Mouse (Mus musculus) telencephalon, adult 2 months (tissue): ENCODE measurements around the gene Herc6.

Source experiments
- DNase-seq: peaks from one replicate; pipeline ENCODE4 v3.0.0-alpha.2; 2011; ENCODE audit warnings: low read depth, low spot score

Herc6 gene

DNA sequence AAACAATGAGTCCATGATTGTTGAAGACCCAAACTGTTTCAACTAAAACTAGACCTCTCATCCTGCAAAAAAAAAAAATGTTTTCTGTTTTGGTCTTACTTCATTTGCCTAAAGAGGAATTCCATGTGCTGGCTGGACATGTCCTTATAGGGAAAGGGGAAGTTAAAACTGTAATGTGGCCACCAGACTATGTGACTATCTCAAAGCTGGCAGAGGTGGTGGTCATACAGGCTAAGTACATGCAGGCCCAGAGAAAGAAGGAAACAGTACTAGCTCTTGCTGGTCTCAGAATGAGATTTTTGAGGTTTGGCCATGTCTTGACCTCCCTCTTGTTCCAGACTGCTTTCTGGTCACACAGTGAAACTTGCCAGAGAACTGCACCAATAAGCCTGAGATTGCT lies 9.2 kb upstream of the Herc6 start:
- no peak for DNase-seq

DNA sequence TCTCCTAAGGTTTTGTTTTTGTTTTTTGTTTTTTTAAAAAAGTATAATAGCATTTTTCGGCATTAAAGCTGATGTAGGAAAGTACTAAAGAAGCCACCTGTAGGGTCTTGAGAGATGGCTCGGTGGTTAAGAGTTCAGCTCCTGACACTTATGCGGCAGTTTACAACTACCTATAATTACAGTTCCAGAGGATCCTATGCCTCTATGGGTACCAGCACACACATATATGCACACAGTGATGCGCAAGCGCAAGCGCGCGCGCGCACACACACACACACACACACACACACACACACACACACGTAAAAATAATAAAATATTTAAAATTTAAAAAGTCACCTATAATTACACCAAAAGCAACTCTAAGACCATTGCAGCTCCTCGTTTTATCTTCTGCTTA lies 795 bp downstream of the Herc6 start:
- DNase-seq: no peak

DNA sequence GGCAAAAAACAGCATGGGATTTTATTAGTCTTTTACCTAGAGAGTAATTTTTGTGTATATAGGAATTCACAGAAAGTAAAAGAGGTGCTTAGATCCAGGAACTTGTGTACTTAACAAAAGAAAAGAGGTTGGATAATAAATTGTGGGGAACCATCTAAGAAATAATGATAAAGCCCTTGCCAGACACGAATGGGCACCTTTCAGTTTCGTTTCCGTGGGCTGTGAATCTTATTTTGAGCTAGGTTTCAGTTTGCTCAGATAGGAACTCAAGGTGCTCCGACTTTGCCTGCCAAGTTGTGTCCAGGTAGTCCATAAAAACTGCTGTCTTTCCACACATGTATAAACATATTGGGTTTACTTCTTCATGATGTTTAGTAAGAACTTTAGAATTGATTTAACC lies 1.6 kb downstream of the Herc6 start:
- no peak for DNase-seq

DNA sequence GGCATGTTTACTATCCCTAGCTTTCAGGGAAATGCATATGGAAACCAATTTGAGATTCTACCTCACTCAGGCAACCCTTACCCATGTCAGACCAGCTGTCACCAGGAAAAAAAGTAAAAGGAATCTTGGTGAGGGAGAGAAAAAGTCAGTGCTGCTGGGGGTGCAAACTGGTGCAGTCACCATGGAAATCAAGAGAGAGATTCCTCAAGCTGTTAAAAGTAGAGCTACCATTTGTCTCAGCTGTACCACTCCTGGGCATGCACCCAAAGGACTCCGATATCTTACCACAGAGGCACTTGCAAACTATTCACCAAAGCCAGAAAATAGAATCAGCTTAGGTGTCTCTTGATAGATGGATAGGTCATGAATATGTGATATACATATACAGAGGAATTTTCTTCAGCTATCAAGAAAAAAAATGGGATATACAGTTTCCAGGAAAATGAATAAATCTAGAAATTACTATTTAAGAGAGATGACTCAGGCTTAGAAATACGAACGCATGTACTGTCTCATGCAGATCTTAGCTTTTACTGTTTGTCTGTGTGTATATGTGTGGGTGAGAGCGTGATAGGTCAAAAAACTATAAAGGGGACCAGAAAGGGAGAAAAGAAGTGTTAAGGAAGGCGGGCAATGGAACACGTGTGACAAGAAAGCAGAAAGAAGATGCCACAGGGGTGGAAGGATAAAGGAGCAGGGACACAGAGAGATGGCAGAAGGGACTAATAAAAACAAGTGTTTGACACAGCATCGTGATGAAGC lies 24.9 kb downstream of the Herc6 start:
- DNase-seq: peak; percentile 86

DNA sequence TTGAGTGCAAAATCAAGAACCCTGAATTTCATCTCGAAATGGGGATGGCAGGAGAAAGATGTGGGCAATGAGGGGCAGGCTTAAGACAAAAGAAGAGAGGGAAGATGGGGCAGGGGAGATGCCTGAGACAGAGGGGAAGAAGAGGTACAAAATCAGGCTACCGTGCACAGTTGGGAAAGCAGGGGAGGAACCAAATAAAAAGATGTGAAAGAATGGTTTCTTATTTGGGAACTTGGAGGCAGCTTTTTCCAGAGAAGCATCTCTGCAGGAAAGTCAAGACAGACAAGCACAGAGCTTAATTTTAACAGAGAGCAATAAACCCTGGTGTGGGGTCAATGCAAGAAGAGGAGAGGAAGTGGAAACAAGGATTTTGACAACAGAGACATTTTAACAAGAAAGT lies 27.2 kb downstream of the Herc6 start:
- peak; percentile 33 for DNase-seq

DNA sequence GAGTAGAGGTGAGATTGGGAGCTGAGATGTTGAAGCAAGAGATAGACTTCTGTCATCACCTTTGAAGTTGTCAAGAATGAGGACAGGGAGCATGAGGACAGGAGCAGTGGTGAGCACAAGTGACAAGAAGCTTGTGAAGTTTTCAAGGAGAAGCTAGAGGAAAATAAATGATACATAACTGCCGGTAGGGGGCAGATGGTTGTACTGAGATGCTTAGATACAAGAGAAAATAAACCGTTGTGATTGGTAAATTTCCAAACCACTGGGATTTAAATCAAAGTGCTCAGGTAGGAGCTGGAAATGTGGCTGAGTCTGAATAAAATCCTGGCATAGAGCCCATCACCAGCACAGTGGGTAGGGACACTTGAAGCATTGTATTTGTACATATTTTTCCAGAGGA lies 28.8 kb downstream of the Herc6 start:
- DNase-seq: peak; percentile 27

DNA sequence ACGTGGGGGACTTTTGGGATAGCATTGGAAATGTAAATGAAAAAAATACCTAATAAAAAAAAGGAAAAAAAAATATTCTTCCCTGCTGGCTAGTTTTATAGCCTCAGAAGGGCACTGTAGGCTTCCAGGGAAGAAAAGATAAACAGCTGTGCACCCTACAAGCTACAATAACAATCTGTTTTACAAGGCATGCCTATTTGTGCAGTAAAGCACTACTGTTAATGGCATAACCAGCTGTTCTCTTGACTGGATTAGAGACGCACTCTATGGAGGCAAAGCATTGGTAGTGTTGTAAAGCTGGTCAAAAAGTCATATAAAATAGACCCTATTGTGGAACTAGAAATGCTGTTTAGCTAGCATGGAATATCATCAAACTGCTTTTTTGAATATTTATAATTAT lies 35.0 kb downstream of the Herc6 start:
- DNase-seq: no peak

DNA sequence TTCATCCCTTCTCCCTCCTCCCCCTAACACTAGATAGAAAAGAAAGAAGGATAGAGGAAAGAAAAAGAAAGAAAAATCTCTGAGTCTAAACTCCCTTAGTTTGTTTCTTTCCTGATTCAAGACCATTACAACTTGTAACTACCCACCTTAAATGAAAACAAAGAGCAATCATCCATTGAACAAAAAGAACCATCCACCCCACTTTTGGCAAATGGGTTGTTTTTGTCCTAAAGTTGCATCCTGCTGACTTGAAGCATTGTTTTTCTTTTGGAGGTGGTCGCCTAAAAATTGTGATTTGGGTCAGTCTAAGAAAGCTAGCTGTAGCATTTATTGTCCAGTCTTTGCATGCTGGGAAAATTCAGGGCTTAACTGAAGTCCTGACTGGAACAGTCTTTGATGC lies 58.7 kb downstream of the Herc6 start:
- DNase-seq: no peak

DNA sequence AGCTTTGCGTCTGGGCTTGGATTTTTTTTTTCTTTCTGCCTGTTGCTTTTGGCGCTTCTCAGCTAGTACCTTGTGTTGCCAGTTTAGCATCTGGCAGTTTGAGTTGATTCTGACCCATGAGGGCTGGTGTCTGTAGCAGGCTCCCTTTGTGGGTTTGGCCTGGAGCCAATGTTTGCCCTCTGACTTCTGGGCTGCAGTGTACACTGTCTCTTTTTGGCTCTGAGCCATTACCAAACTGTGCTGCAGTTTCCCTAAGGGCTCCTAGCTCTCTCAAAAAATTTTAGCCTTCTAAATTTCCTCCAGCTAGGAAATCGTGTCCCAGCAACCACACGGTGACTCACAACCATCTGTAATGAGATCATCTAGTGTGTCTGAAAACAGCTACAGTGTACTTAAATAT lies 61.0 kb downstream of the Herc6 start:
- peak; percentile 44 for DNase-seq

DNA sequence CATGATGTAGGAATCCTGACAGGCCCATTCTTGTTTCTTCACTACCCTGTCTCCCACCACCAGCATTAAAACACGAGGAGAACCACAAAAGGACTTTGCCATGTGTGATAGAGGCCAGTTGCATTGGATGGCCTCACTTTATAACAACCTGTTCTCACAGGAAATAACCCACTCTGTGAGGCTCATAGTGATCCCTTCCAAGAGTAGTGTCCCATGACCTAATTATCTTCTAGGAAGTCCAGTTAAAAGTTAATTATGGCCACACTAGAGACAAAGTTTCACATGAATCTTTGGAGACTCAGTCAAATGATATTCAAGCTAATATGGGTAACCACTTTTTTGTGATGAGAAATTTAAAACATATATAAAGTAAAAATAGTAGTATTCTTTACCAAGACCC lies 66.5 kb downstream of the Herc6 start:
- no peak for DNase-seq

DNA sequence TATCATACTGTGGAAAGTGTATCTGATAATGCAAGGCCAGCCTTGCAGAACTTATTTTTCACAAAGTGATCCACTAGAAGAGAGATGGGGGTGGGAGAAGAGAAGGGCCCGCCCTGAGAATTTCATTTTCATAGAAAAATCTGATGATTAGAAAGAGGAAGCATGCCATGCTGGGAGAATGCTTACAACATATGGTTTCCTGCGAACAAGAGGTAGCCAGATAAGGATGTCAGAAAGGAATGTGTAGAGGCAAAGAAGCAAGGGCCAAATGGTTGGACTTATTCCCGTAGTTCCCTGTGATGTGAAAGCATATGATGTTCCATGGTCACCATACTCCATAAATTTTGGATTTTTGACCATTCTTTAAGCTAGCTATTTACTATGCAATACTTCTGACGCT lies 80.5 kb downstream of the Herc6 start:
- no peak for DNase-seq

DNA sequence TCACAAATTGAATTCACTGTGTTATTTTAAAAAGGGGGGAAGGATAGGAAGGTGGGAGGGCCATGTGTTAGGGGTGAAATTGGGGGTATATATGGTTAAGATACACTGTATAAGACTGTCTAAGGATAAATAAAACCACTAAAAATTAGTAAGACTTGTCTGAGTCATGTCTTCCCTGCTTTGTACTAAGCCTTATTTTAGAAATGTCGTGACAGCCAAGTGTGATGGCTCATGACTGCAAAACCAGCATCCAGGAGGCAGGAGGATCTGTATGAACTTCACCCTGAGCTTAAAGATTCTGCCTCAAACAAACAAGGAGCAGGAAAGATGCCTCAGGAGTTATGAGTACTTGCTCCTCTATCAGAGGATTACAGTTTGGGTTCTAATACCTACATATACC lies 103.4 kb downstream of the Herc6 start:
- peak; percentile 41 for DNase-seq

DNA sequence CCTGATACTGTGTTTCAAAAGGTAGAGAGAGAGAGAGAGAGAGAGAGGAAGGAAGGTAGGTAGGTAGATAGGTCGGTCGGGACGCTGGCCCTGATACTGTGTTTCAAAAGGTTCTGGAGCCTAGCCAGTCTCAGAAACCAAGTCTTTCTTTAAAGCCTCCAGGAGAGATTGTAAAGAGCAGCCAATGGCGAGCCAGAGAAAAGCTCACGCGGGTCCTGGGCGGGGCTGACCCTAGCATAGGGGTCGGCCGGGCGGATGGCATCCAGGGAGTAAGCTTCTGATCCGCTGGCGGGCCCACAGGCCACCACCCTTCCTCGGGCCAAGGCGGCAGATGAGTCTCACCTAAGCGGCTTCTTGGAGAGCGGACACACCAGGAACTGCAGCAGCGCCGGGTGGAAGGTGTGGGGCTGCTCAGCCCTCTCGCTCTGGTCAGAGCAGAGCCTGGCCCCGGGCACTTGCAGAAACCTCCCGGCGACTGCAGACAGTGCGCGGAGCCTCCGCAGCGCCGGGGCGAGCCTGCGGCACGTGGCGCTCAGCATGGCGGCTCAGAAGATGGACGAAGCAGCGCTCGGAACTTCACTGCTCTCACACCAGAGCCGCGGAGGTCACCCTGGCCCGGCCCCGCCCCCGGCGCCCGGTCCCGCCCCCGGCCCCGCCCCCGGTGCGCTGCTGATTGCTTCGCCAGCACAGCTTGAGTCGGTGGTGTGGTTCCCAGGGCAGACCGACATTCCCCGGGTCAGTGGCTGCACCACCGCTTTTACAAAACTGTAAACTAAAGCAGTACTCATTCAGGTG lies 110.9 kb downstream of the Herc6 start, which contains the start of gene Pyurf:
Pyurf (minus strand) TSS at position 612 of the 795 bp plus-strand sequence.
- peak; percentile 77 for DNase-seq

DNA sequence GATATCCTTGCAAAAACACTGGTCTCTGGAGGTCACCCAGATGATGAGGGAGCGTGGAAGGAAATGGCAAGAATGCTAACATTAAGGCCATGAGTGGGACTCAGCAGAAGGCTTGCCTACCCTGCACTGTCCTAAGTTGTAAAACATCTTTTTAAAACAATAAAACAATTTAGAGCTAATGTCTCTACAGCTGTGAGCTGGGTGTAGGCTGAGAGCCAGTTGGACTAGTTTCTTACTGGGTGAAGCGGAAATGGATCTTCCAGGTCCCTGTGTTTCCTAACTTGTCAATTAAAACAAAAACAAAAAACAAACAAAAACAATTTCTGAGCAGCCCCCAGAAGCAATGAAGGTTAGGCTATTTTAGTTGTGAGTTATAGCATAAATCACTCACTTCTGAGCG lies 112.3 kb downstream of the Herc6 start:
- no peak for DNase-seq

DNA sequence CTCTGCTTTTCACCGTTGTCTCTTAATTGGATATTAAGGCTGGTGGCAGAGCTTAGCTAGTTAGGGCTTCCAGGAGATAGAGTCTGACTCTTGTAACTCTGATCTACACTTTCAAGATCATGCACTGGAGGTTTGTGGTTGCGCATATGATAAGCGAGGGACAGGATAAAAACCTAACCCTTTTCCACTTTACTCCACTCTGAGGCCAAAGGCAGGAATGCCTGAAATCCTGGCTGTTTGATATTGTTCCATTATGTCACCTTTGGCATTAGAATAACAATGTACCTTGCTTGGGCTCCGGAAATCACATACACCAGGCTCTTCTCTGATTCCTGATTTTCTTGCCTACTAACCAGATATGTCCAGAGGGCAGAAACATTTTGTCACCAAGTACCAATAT lies 120.9 kb downstream of the Herc6 start:
- no peak for DNase-seq

DNA sequence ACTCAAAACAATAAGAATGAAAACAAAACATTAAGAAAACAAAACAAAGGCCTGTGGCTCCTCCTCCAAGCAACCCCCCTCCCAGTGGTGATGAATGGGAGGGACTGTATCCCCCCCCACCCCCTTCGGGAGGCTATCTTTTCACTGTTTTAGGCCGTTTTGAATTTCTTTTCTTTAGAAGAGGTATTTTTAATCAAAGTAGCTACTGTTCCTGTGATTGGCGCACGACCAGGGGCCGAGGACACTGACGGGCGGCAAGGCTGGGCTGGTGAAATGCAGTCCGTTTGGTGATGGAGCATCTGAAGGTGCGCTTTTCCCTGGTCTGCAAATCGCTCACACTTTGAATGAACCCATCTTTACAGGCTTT lies 121.6 kb downstream of the Herc6 start, which contains the start of gene Lancl2:
Lancl2 (plus strand) TSS at position 165 of the 367 bp plus-strand sequence.
- peak; percentile 38 for DNase-seq

DNA sequence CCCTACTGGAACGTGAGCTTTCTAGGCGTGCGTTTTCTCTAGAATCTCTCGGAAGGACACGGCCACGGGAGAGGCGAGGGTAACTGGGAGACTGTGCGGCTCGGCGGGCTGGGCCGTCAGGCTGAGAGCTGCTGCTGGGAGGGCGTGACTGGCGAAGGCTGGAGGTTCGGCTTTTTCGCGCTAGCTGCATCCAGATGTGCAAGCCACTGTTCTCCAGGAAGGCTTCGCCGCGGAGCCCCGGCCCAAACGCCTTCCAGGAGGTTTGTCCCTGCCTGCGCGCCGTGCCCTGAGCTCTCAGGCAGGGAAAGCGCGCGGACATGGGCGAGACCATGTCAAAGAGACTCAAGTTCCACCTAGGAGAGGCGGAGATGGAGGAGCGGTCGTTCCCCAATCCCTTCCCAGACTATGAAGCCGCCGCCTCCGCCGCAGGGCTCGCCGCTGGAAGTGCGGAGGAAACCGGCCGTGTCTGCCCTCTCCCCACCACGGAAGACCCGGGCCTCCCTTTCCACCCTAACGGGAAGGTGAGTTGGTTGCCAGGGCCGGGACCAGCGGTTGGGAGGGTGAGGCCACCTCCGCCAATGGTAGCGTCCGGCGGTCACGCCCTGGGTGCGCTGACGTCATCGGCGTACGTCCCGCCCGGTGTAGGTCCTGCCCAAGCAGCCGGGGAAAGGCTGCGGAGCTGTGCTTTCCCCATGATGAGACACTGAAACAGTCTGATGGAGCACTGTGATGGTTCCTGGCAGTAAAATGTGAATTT lies 122.1 kb downstream of the Herc6 start:
- DNase-seq: peak; percentile 96

DNA sequence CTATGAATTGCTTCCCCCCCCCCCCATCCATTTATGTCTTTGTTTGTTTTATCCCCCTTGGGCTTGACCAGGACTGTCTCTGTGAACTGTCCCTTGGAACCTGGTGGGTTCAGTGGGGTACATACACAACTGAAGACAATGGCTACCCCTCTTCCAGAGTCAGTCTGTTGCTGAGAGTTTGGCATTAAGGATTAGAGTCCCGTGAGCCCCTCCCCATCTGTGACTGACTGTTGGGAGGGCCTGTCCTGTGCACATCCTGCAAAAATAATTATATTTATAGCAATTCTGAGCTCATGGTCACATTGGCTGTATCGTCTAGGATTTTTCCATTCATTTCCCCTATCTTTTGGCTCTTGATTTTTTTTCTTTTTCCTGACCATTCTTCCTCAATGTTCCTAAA lies 122.9 kb downstream of the Herc6 start:
- DNase-seq: peak; percentile 39

DNA sequence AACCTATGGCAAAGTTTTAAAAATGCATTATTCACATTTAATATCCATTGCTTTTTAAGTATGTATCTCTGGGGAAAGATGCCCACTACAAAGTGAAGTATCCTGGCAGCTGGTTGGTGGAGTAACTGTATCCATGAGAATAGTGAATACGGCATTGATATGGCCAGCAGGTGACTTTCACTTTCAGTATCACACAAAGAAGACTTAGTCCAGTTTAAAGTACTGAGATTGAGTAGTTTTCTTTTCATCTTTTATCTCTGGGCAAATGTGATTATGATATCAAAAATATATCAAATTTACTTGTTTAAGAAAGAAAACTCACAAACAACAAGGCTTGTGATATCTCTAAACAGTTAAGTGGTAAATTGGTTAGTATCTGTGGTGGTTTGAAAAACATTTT lies 125.9 kb downstream of the Herc6 start:
- DNase-seq: no peak

DNA sequence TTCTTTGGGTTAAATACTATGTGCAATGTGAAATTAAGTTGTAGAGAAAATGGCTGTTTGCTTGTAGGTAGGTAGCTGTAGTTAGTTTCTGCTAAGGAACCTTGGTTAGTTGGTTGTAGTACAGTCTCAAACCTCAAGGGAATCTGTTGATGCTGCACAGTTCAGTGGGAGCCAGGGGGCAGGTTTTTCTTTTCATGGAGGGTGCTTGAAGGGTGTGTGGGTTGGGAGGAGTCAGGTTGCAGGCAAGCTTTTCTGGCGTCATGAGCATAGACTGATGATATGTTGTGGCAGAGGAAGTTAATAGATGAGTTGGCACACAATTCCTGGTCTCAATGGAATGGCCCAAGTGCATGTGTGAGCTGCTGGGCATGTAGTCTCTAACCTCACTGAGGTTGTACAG lies 130.9 kb downstream of the Herc6 start:
- DNase-seq: no peak
